Mouse (Mus musculus): ENCODE results near the gene Wee2. TPM values are rescaled to one million over a fixed set of nuclear protein-coding genes. Genes with fewer than 3 reads are reported as not detected.

Wee2 gene
- not detected in 2 replicates for total RNA-seq (2023)

DNA sequence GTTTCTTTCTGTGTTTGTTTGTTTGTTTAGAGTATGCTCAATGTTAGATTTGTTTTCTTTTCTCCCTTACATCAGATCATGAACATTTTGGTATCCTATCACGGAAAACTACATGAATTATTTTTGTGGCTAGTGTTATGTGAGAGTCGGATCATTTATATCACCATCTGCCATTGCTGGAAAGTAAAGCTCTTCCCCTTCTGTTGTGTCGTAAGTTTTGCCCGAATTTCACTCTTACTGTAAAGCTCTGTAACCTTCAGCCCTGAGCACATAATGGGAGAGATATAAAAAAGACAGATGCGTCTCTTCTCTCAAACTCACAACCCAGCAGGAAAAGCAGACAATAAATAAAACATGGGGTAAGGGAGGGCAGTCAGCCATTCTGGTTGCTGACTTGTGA lies at the start of gene Wee2:
Wee2 (plus strand) TSS at position 153 of the 400 bp plus-strand sequence.

DNA sequence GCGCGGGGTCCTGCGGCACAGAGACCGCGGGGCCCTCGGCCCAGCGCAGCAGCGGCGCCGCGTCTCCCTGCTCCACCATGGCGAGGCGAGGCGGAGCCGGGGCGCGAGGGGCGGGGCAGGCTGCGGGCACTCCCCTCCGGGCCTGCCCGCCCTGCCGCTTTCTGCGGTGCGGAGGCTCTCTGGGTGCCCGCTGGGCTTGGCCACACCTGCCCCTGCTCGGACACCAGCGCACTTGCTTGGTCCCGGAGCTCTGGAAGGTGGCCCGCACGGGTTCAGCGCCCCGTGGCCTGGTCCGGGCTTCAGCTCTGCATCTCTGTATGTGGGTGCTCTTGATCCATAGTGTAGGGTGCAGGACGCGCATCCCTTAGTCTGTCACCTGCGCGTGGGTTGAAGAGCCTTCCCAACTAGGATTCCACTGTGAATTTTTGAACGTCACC lies 2.8 kb upstream of the Wee2 start, which contains the start of gene E330009J07Rik:
E330009J07Rik (minus strand) TSS at position 89 of the 437 bp plus-strand sequence.

DNA sequence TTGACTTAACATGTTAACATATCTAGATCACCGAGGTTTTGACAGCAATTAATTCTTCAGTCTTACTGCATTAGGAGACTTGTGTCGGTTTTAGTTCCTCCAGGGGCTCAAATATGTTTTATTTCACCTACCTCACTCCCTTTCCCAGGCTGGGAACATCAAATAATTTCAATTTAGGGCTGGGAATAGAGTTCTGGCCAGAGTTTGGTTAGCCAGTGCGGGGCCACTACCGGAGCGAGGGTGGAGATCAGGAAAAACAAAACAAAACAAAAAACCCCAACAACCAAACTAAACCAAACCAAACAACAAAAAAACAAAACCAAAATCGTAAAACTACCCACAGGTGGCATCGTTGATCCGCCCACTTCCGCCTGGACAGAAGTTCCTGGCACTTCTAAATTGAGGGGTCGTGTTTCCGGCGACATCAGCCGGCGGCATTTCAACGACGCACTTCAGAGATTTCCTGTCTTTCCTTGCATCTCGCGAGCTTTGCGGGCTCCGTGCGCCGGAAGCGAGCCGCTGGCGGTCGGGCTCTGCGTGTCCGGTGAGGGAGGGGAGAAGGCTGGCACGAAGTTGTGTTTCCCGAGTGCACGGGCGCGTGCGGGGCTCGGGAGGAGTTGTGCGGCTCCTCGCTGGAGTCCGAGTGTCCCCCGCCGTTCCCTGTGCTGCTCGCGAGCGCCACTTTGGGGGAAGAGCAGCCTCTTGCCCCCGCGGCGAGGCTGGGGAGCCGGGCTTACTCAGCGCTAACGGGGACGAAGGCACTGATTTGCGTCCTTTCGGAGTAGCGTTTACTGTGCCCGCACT lies 32.2 kb downstream of the Wee2 start, which contains the start of gene Ssbp1:
Ssbp1 (plus strand) TSS at position 437 of the 804 bp plus-strand sequence.

GRCm38 (mm10) chr6:40490933-40491332 lies 52.0 kb downstream of the Wee2 start, which contains the start of gene Tas2r137:
TSS of gene Tas2r137 (plus strand) at chr6:40491233.

GRCm38 (mm10) chr6:40493229-40493628 lies 54.3 kb downstream of the Wee2 start, which contains the start of gene Tas2r108:
TSS of gene Tas2r108 (plus strand) at chr6:40493529.

Other genes with a start within 250 kb of the Wee2 start
- 4.9 and 8.1 TPM in 2 replicates for gene Agk, start 113.9 kb upstream of the Wee2 start, total RNA-seq (2023)
- gene E330009J07Rik, start 3.0 kb upstream of the Wee2 start, total RNA-seq (2023): 13.0 and 20.3 TPM in 2 replicates
- 23.5 and 31.8 TPM in 2 replicates for gene Ssbp1, start 32.3 kb downstream of the Wee2 start, total RNA-seq (2023)
- gene Tas2r137, start 52.1 kb downstream of the Wee2 start, total RNA-seq (2023): not detected in 2 replicates
- gene Tas2r108, start 54.4 kb downstream of the Wee2 start, total RNA-seq (2023): not detected in 2 replicates
- not detected in 2 replicates for gene Prss37, start 80.4 kb downstream of the Wee2 start, total RNA-seq (2023)
- gene Olfr461, start 116.0 kb downstream of the Wee2 start, total RNA-seq (2023): 0.25 and 0.29 TPM in 2 replicates
- not detected in 2 replicates for gene Olfr460, start 130.4 kb downstream of the Wee2 start, total RNA-seq (2023)
- 219 and 231 TPM in 2 replicates for gene Clec5a, start 146.7 kb downstream of the Wee2 start, total RNA-seq (2023)
- not detected in 2 replicates for gene Tas2r138, start 174.2 kb downstream of the Wee2 start, total RNA-seq (2023)
- 132 and 182 TPM in 2 replicates for gene Mgam, start 189.7 kb downstream of the Wee2 start, total RNA-seq (2023)

Measured in neutrophil, adult 65 days (primary cell).